Mouse (Mus musculus) hematopoietic stem cell, adult 5-6 weeks (primary cell): ENCODE results near the gene Spam1. TPM values are rescaled to one million over a fixed set of nuclear protein-coding genes. Genes with fewer than 3 reads are reported as not detected.

Experiments
- ATAC-seq, 2 experiments: fragments of 125-278 bp in 1 of 2; replicated peaks in 1 of 2; 2 replicates each; pipeline ENCODE4 v1.8.0; 2016 to 2017; ENCODE audit warnings: inconsistent platforms in 2 of 2, mild to moderate bottlenecking in 2 of 2, moderate number of reproducible peaks in 2 of 2, low read depth in 1 of 2, moderate TSS enrichment in 1 of 2; ENCODE audit not compliant: low FRiP score in 2 of 2, poor library complexity in 2 of 2, severe bottlenecking in 2 of 2, insufficient read depth in 1 of 2, low TSS enrichment in 1 of 2
- total RNA-seq: library from RNA; stranded (forward); fragments of 172-1452, 232-1000 nt; gene quantifications from 2 replicates; pipeline ENCODE4 v1.2.3, GENCODE M21; 2017

Spam1 gene
- total RNA-seq: not detected in 2 replicates

GRCm38 (mm10) chr6:24790888-24791287, at the start of gene Spam1:
Gene Spam1, plus strand, starts transcription at chr6:24791188.
- no peak for ATAC-seq

GRCm38 (mm10) chr6:24748029-24748428, 43.0 kb upstream of the Spam1 start, which contains the start of gene Hyal4:
Gene Hyal4, plus strand, starts transcription at chr6:24748329.
- no peak for ATAC-seq

GRCm38 (mm10) chr6:24759281-24759680, 31.7 kb upstream of the Spam1 start:
- ATAC-seq: no peak

DNA sequence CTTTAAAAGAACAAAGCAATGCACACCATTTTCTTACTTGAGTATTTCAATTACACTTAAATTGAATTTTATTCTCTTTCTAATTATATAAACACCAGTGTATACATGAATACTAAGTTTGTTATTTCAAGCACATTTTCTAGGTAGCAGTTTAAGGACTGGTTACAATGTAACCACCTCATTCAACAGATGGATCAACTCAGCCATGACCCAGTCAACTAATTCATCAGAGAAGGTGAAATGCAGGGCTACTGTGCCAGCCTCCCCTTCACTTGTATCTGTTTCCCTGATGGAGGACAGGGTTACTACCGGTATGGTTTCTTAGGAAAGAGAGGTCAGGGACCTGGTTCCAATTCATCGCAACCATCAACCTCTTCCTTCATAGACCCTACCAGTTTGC, 24.7 kb upstream of the Spam1 start:
- no peak for ATAC-seq

DNA sequence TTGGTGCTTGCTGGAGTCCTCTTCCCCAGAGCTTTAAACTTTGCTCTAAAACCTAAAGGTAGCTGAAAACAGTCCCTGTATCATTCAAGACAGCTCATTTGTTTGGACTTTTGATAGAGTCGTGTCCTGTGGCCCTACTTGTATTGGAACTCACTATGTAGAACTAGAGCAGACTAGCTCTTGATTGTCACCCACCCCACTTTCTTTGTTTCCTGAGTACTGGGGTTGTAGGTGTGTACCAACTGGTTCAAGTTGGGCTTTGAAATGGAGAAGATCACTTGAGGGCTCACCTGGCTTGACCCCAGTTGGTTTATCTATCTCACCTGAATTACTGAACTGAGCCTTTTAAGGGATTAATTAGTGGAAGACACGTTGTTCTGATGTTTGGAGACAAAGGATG, 11.8 kb upstream of the Spam1 start:
- no peak for ATAC-seq

DNA sequence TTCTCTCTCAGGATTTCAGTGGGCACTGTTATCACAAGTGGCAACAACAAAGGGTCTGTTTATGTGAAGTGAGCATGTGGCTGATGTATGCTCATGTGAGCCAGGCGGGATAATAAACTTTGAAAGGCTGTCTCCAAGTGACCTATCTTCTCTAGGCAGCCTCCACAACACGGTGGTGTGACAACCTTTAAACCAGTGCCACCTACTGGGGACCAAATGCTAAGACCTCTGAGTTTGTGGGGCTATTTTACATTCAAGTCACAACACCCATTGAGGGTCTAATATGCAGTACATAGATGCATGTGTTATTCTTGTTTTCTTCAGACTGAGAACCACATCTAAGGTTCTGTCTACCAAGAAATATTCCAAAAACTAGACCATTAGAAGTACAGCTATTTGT, 31.1 kb downstream of the Spam1 start:
- no peak for ATAC-seq

Other genes with a start within 250 kb of the Spam1 start
- gene Lmod2, start 193.4 kb upstream of the Spam1 start, total RNA-seq: not detected in 2 replicates
- gene Wasl, start 126.2 kb upstream of the Spam1 start, total RNA-seq: 9.5 and 17.6 TPM in 2 replicates
- gene Hyal6, start 57.9 kb upstream of the Spam1 start, total RNA-seq: not detected in 2 replicates
- gene Hyal4, start 42.9 kb upstream of the Spam1 start, total RNA-seq: not detected in 2 replicates
- gene Hyal5, start 66.8 kb downstream of the Spam1 start, total RNA-seq: not detected in 2 replicates
- not detected in 2 replicates for gene Tmem229a, start 165.1 kb downstream of the Spam1 start, total RNA-seq